Mouse (Mus musculus) bone marrow macrophage, adult 2 months (primary cell): ENCODE measurements around the gene Fbxw10.

Experiments used
- CTCF ChIP-seq: IDR thresholded peaks from 2 replicates; pipeline ENCODE4 v1.5.1; 2012; ENCODE audit warnings: low read depth, mild to moderate bottlenecking, low read length, moderate library complexity
- POLR2A ChIP-seq: IDR thresholded peaks from 2 replicates; pipeline ENCODE4 v1.6.1; 2012; ENCODE audit warnings: mild to moderate bottlenecking, low read depth, low read length, borderline replicate concordance

DNA sequence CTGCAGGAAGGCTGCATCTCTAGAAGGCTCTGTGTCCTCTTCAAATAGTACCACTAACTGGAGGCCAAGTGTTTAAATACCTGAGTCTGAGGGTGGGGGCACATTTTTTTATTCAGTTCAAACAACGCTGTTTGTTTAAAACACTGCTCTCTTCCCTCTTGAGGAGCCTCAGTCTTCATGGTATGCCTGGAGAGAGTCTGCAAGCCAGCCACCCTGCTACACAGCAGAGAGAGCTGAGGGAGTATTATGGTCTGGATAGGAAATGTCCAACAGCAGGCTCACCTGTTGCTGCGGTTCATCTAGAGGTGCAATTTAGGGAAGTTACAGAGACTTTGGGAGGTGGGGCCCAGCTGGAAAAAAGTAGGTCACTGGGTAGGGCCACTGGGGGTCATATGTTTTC, 68.6 kb downstream of the Fbxw10 start:
- no peak for TF ChIP-seq POLR2A
- TF ChIP-seq CTCF = no peak
